Mouse (Mus musculus): ENCODE measurements around the gene Ddx50.

DNA sequence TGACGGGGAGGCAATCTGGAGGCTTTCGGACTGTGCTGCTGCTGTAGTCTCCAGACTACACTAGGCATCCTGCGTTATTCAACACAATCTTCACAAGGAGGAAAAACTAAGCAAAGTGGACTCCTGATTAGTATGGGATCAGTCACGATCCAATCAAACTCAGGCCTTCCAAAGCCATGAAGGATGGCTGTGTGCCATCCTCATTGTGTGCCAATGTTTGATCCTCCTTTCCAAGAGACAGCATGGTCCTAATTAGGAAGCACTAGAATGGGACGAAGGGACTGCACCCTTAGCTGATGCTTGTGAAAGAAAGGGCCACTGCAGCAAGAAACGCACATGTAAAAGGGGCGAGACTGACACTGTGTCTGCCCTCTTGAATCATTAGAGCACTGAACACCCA is 58.5 kb downstream of the Ddx50 start:
- TF ChIP-seq EP300 (IDR thresholded peaks at IDR 0.05; ENCODE audit: low read depth): no peak
- no peak for TF ChIP-seq CTCF (IDR thresholded peaks at IDR 0.05; ENCODE audit: low read depth)
